Mouse (Mus musculus): ENCODE measurements at regions not wholly inside any gene's neighbourhood (a gene's known extent, or its start where the extent isn't known, plus 50 kb on each side); places are given as distances from the start of the nearest gene placed in this dataset.

DNA sequence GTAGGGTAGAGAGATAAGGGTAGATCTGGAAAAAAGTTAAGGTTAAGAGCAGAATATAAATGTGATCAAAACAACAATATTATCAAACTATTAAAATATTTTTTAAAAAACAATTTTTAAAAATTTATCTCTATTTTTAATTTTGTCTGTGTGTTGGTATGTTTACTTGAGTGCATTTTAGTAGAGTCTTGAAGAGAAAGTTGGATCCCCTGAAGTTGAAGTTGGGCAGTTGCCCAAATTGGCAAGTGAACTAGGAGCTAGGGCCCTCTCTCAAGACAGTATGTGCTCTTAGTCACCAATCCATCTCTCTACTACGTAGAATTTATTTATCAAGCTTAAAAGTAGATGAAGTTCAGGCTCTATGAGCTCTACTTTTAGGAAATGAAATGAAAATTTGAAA, 59.9 kb downstream of the Adamts1 start:
- DNase-seq (ENCODE audit: low spot score), result no peak

DNA sequence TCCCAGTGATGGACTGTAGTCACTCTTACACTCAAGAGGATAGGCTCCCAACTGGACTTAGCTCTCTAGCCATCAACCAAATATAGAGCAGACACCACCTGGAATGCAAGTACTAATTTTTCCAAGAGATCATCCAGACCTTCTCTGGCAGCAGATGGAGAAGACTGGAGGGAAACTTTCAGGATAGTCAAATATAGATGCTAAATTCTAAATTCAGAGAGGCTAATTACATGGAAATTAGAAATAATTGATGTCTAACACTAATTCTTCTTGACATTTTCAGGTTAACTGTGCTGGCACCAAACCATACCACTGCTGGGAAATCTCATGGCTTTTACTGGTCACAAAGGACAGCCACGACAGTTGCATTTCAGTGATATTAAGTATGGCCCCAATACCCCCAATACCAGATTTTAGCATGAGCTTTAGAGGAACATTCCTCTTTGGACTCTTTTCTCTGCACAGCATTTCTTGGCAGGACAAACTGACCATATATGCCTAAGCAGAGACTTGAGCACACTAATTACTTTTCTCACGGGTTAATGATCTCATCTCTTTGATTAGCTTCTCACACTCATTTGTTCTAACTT, 64.2 kb downstream of the Adamts1 start:
- DNase-seq (ENCODE audit: low spot score), result no peak

DNA sequence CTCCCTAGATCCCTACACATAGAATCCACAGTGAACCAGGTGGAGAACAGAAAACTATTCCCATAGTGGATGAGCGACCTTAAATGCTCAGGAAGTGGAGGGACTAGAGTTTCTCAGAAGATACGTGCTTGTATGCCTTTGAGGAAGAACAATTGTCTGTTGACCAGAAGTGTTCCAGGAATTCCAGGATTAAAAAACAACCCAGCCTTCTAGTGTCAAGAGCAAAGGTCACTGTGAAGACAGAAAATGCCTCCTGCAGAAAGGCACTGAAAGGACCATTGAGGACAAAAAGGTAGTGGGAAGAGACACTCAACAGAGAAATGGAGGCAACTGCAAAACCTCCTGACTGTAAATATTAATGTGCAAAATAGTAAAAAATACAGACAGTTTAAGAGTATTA, 74.9 kb downstream of the Adamts1 start:
- DNase-seq (ENCODE audit: low spot score), result no peak

DNA sequence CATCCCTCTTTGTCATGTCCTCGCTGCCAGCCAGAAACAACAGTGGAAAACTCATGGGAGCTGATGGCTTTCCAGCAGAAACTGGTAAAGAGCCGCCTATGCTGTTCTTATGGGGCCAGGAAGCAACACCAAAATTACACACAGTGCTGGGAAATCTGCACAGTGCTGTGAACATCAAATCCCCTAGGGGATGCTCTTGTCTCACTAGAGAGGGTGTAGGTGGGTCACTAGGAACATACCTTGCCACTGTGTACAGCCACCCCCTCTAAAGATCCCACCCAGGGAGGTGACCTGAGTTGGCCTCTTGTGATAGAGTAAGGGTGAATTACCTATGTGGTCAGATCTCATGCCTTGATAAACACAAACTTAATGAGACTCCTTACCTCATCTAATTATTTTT, 80.9 kb downstream of the Adamts1 start:
- no peak for DNase-seq (ENCODE audit: low spot score)

- no peak for DNase-seq (ENCODE audit: low spot score)
These were observed 90.6 kb downstream of the Adamts1 start for GRCm38 (mm10) chr16:85712291-85712690.

DNA sequence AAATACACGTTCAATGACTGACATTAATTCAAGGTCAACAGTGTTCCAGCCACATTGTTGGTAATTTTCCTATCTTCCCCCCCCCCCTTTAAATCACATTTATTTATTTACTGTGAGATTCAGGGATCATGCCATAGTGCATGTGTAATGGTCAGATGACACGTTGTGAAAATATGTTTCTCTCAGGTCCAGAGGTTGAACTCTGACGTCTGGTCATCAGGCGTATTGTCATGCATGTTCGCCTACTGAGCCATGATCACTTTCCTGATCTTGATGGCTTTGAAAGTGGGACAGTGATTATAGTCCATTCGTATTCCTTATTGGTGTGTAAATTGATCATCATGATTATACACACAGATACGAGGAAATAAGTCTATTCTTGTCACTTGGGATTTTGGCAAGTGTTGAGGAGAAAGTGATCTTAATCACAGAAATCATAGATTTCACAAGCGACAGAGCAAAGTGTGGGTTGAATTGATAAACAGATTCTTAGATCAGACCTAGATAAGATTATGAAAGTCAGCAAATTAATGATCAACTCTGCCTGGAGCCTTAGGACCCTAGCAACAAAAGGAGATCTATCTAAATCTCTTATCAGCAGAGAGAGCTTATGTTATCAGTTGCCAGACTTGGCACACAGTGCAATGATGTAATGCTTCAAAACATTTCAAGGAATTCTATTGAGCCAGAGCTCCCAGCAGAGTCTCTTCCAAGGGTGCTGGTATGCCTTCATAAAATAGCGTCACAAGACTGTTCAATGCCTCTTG, 98.5 kb downstream of the Adamts1 start:
- no peak for DNase-seq (ENCODE audit: low spot score)

- DNase-seq (ENCODE audit: low spot score), result no peak
These were observed 99.9 kb downstream of the Adamts1 start for GRCm38 (mm10) chr16:85702889-85703480.

DNA sequence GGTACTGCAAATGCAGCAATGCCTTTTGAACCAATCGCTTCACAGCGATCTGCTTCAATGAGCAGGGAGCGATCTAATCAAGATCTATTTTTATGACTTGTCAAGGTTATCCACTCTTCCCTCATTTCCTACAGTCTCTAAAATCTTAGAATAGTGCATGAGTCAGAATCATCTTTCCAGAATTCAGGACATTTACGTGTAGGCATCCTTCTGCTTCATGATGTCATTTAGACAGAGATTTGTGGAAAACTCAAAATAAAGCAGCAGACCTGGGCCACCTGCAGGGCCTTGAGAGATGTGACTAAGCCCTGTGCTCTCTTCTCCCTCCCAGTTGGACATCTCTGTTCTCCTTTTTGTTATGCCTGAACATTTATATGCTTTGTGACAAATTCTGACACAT, 103.6 kb downstream of the Adamts1 start:
- no peak for DNase-seq (ENCODE audit: low spot score)

DNA sequence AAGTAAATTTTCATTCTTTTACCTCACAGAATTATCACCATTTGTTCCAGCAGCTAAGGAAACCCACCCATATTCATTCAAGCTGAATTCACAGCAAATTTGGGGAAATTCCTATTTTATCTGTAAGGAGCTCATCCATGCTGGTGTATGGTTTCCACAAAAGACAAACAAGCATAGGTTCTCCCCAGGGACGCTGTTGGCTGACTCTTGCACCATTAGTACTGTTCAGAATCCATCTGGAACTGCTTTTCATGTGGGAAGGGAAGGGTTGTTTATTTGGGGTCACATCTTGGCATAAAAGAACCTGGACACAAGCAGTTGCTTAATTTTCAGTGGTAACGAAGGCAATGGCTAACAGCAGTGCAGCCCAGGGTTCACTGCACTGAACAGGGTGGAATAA, 120.2 kb downstream of the Adamts1 start:
- no peak for DNase-seq (ENCODE audit: low spot score)

GRCm38 (mm10) chr16:85680351-85680750, 122.6 kb downstream of the Adamts1 start:
- peak; percentile 15 for DNase-seq (ENCODE audit: low spot score)

DNA sequence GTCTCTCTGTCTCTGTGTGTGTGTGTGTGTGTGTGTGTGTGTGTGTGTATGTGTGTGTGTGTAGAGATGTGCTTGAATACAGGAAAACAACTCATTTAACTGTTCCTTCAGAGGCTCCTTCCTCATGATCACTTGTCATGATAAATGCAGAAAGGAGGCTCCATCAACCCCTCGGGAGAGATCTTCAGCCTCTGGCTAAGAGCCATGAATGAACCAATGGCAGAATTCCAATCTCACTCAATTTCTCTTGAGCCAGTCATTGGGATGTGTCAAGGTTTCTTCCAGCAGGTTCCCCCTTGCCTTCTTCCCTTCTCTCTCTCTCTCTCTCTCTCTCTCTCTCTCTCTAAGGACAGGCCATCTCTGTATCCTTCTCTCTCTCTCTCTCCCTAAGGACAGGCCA, 124.1 kb downstream of the Adamts1 start:
- DNase-seq (ENCODE audit: low spot score), result peak; percentile 22

DNA sequence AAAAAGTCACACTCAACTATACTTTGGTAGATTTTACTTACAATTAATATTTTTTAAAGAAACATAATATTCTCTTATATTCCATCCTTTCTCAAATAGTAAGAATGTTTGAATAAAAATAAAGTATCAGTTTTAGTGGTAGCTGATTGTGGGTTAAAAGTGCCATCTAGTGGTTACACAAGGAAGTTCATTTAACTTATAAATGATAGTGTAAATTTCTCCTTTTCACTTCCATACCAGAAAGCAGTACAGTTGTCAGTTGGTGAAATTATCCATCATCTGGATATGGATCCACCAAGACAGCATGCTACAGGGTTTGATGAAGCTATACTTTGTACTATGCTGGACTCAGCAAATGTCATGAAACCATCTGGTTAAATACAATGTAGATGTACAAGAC, 124.7 kb downstream of the Adamts1 start:
- DNase-seq (ENCODE audit: low spot score), result peak; percentile 32

GRCm38 (mm10) chr16:85677027-85677426, 123.8 kb upstream of the Cyyr1 start:
- DNase-seq (ENCODE audit: low spot score), result peak; percentile 67

GRCm38 (mm10) chr16:85668767-85669166, 115.6 kb upstream of the Cyyr1 start:
- DNase-seq (ENCODE audit: low spot score), result no peak

- no peak for DNase-seq (ENCODE audit: low spot score)
These were observed 114.6 kb upstream of the Cyyr1 start for GRCm38 (mm10) chr16:85667790-85668189.

DNA sequence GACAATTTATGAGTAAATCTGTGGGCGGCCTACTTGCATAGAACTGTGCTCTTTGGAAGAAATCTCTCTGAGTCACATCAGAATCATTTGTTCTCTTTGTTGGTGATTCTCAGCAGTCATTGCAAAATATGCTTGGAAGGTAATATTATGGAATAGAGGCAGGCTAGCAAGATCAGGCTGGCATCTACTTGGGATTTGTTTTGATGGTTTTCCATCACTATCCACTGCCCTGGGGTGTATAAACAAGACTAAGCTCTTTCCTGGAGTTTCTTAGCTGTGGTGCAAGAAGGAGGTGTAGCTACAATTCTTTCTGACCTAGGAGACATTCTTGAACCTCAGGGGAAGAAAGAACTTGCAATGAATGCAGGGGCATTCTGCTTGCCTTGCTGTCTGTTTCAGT, 96.3 kb upstream of the Cyyr1 start:
- no peak for DNase-seq (ENCODE audit: low spot score)

GRCm38 (mm10) chr16:85640992-85641391, 87.8 kb upstream of the Cyyr1 start:
- no peak for DNase-seq (ENCODE audit: low spot score)

GRCm38 (mm10) chr16:85637079-85637478, 83.9 kb upstream of the Cyyr1 start:
- no peak for DNase-seq (ENCODE audit: low spot score)

DNA sequence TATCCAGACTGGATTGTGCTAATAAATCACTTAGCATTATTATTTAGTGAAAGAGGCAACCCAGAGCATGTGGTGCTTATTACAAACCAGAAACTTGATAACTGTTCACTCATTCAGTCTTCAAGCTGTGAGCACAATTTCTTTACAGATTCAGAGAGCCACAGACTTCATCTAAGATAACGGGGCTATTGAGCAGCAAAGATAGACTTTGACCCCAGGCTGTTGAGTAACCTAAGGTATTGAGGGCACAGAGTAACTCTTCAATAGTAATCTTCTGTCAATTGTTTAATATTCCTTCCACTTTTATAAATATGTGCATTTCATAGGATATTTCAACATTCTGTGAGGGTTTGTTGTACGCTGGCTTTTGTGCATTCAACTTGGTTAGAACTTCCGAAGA, 76.5 kb upstream of the Cyyr1 start:
- no peak for DNase-seq (ENCODE audit: low spot score)

DNA sequence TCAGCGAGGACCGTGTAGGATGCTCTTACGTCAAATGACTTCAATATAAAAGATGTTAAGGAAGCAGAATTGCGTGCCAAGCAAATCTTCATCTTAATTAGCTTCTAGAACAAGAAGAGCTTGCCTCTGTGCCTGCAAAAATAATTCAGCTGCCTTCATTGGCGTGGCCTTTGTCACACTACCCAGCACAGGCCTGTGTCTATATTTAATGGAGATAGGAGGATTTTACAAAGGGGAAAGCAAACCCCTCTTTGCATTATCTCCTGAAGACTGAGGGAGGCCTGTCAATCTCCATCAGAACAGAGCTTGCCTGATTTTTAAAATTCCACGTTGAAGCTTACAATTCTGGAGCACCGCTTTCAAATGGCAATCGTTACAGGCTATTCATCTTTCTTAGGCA, 71.3 kb upstream of the Cyyr1 start:
- DNase-seq (ENCODE audit: low spot score), result no peak

GRCm38 (mm10) chr16:85604089-85604488, 50.9 kb upstream of the Cyyr1 start:
- no peak for DNase-seq (ENCODE audit: low spot score)

Data from MN1 (cell line).